Mouse (Mus musculus) G1E (cell line): ENCODE data around the gene Sesn2. TPM values are rescaled to one million over a fixed set of nuclear protein-coding genes. Genes with fewer than 3 reads are reported as not detected.

ENCODE experiments used
- ATAC-seq: 2 replicates; pipeline ENCODE4 v1.8.0; 2016; ENCODE audit warnings: mild to moderate bottlenecking; ENCODE audit not compliant: insufficient number of reproducible peaks, poor library complexity, low FRiP score, severe bottlenecking; ENCODE audit errors: extremely low read depth
- DNase-seq: peaks from one replicate; pipeline ENCODE4 v3.0.0; 2012; ENCODE audit warnings: low spot score
- H3K27me3 ChIP-seq: 2 replicates; pipeline ENCODE4 v1.6.1; 2012; ENCODE audit warnings: mild to moderate bottlenecking, low read length, inconsistent platforms; ENCODE audit not compliant: insufficient read depth
- H3K36me3 ChIP-seq: replicated peaks from 2 replicates; pipeline ENCODE3; 2012; ENCODE audit warnings: mild to moderate bottlenecking, inconsistent platforms
- H3K4me1 ChIP-seq: 2 replicates; pipeline ENCODE4 v1.6.1; 2012; ENCODE audit warnings: low read depth, low read length, inconsistent platforms, mixed read lengths; ENCODE audit not compliant: insufficient read depth
- H3K4me3 ChIP-seq: 2 replicates; pipeline ENCODE4 v1.5.1; 2012; ENCODE audit warnings: low read depth, mild to moderate bottlenecking, inconsistent platforms, low read length, moderate library complexity, mixed read lengths
- H3K9me3 ChIP-seq: replicated peaks from 2 replicates; pipeline ENCODE4 v1.6.1; 2012; ENCODE audit warnings: inconsistent platforms
- CTCF ChIP-seq: IDR thresholded peaks from 2 replicates; pipeline ENCODE4 v1.5.1; 2012; ENCODE audit warnings: low read depth, low read length, inconsistent platforms, mixed read lengths
- GATA1 ChIP-seq: IDR thresholded peaks from 2 replicates; pipeline ENCODE4 v1.6.1; 2012; ENCODE audit warnings: borderline replicate concordance, low read length, inconsistent platforms, mixed read lengths
- GATA2 ChIP-seq: IDR thresholded peaks from 2 replicates; pipeline ENCODE4 v1.6.1; 2012; ENCODE audit warnings: low read depth, low read length, inconsistent platforms, borderline replicate concordance
- POLR2AphosphoS5 ChIP-seq: IDR thresholded peaks from 2 replicates; pipeline ENCODE4 v1.6.1; 2012; ENCODE audit warnings: low read depth, low read length, inconsistent platforms; ENCODE audit not compliant: insufficient replicate concordance
- TAL1 ChIP-seq: conservative IDR thresholded peaks from 2 replicates; pipeline ENCODE4 v1.6.1; 2012; ENCODE audit warnings: low read depth, low read length, inconsistent platforms, mixed read lengths
- polyA plus RNA-seq: library from polyadenylated mRNA; stranded (reverse); fragments of >175 nt; gene quantifications from 2 replicates; pipeline ENCODE4 v1.2.3, GENCODE M21; 2012
- total RNA-seq, 2 experiments: library from RNA; stranded (forward) in 1 of 2; stranded (reverse) in 1 of 2; fragments of 200-1000 nt in 1 of 2; fragments of >200 nt in 1 of 2; fragmentation: Nextera tagmentation in 1 of 2; gene quantifications; 2 replicates each; pipeline ENCODE4 v1.2.3; 2014 to 2017

Sesn2 gene
- total and polyA plus RNA-seq, 3 experiments: 7.5 to 51.8 (median 41.0) TPM

DNA sequence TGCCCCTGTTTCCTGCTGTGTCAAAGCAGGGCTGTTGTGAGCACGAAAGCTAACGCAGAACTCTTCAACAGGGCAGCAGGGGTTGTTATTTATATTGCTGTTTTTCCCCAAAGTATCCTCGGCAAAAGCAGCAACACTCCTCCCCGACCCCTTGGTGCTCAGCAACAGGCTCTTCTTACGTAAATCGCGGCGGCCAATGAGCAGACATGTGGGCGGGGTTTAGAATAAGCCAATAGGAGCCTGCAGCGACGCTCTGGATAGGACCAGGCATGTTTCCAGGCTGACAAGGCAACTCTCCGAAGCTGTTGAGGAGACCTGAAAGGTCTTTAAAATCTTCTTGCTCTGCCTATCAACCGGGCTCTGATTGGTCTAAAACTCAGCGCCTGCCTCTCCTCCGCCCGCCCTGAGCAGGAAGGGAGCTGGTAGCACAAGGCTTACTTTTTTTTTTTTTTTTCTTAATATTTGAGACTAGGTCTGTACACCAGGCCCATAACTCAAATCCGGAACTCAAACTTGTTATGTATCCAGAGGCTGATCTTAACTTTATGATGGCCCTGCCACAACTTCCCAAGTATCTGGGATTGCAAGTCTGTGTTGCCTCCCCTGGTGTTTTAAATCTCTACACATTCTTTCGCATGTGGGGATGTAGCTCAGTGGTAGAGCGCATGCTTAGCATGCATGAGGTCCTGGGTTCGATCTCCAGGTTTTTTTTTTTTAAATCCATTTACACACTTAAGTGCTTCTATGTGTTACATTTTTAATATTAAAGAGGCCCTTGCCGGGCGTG, 5.3 kb upstream of the Sesn2 start:
- DNase-seq: peak; percentile 84
- H3K27me3 ChIP-seq: no peaks in the 10 kb centered on the region
- no peak for TF ChIP-seq GATA2
- no peak for TF ChIP-seq CTCF
- TF ChIP-seq POLR2AphosphoS5: no peak
- no peak for TF ChIP-seq GATA1
- no peak for TF ChIP-seq TAL1
- peak; percentile 88 for ATAC-seq
- H3K36me3 ChIP-seq: no peaks in the 10 kb centered on the region
- H3K9me3 ChIP-seq: no peaks in the 10 kb centered on the region
- H3K4me1 ChIP-seq: peaks cover 48% of the 10 kb centered on the region
- peak overlapping the region; percentile 68 for H3K4me3 ChIP-seq

DNA sequence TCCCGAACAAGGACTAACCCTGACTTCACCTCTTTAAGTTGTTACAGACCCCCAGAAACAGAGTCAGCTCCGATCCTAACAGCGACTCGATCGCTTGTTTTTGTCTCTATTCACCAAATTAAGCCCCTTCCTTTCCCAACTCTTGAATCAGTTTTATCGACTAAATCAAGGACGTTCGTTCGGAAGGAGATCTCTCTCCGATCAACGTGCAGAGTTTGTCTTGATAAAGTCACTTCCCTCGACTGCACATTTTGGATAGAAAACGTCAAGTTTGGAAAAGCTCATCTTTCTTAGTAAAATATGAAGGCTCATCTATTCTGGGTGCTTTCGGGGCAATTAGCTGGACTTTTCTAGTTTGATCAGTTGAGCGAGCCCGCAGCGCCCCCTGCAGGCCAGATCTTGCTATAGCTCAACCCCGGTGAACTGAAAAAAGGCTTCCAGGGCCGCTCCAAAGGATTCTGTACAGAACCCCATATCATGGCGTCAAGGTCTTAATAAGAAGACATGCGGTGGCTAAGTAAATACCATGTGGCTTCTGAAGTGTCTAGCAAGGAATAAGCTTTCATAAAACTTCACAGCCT, 4.3 kb upstream of the Sesn2 start:
- no peaks in the 10 kb centered on the region for H3K36me3 ChIP-seq
- H3K4me3 ChIP-seq: peak overlapping the region; percentile 68; the same call in 1 of the 2 replicates
- DNase-seq (no peak), ATAC-seq (no peak)
- no peaks in the 10 kb centered on the region for H3K9me3 ChIP-seq
- no peaks in the 10 kb centered on the region for H3K27me3 ChIP-seq
- H3K4me1 ChIP-seq: peaks cover 52% of the 10 kb centered on the region
- peak; percentile 54; the same call in 1 of the 2 replicates for TF ChIP-seq CTCF
- no peak for TF ChIP-seq GATA2
- TF ChIP-seq POLR2AphosphoS5: no peak

DNA sequence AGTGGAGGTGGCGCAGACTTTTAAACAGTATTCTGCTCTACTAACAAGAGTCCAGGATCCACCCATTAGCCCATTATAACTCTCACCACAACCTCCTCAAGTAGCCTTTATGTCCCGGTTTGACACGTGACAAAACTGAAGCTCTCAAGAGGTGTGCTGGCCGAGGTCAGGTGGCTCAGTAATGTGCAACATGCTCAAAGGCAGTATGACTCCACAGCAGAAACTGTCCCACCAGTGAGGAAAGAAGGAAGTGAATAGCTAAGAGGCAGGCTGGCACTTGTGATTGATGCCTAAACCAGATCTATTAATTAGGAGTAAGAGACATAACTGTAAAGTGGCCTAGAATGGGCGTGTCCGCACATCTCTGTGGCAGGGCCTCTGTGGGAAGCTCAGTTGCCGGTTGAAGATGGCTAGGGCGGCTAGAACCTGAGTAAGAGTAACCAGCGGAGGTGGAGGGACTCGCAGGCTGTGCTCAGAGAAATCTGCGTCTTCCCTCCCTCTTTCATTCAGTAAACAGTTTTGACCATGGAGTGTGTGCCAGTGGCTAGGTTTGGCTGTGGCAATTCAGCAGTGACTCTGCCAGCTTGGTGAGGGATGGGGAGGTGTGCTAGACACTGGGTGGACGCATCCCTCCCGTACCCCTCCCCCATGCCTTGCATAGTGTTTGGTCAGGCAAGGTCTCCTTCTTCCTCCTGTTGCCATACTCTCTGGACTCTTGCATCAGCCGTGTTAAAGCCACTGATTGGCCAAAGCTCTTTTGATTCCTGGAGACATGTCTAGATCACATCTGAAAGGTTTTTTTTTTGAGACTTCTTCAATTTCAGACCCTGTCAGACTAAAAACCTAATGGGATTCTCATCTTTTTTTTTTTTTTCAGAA, 3.3 kb upstream of the Sesn2 start:
- Histone ChIP-seq H3K4me1 (peaks cover 61% of the 10 kb centered on the region), H3K27me3 (no peaks in the 10 kb centered on the region), H3K4me3 (peak overlapping the region; percentile 67), H3K9me3 (no peaks in the 10 kb centered on the region), H3K36me3 (no peaks in the 10 kb centered on the region)
- DNase-seq: no peak
- peak; percentile 6; the same call in 1 of the 2 replicates for ATAC-seq
- no peak for TF ChIP-seq CTCF

DNA sequence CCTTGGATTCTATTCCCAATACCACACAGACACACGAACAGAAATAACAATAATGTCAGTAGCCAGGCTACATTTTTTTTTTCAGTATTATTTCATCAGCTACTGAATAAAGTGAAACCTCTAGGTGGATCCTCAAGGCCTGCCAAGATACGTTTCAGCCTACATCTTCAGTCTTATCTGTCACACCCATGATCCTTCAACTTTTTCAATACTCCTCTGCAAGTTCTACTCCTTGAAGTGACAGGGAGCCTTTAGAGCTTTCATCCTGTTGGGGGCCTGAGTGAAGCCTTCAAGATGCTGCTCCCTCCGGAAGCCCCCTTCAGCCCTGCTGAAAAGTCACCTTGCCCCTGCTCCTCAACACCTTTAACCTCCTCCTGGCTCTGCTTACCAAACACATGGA, 1.8 kb upstream of the Sesn2 start:
- no peak overlapping the region; the same call in 1 of the 2 replicates for H3K4me3 ChIP-seq
- no peaks in the 10 kb centered on the region for H3K9me3 ChIP-seq
- TF ChIP-seq CTCF: no peak
- no peak for TF ChIP-seq GATA2
- TF ChIP-seq POLR2AphosphoS5: no peak
- no peak for TF ChIP-seq GATA1
- no peak for TF ChIP-seq TAL1
- DNase-seq: no peak
- H3K27me3 ChIP-seq: no peaks in the 10 kb centered on the region
- peaks cover 72% of the 10 kb centered on the region for H3K4me1 ChIP-seq
- ATAC-seq: no peak
- peaks cover 10% of the 10 kb centered on the region for H3K36me3 ChIP-seq

DNA sequence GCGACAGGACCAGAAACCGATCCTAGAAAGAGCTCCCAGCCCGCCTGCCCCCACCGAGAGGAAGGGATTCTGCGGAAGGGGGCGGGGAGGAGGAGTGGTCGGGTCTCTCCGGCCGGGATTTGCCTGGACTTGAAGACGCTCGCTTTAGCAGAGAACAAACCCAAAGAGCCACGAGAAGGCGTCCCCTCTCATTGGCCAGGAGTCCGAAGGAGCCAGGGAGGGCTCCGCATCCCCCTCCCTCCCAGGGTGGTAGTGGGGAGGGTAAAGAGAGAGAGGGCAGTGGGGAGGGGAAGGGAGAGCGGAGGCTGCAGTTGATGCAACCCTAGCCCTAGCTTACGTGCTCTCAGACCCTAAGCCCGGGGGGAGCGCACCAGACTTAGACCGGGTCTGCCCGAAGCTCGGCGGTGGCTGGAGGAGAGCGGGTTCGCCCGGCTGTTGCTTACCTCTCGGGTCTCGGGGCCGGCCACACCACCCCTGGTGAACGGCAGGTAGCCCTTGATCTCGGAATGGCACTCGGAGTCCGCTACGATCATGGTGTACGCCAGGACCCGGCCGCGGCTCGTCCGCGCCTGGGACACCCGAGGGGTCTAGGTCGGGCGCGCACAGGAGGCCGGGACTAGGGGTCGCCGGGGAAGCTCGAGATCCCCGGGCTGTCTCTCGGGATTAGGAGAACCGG, 542 bp downstream of the Sesn2 start:
- H3K27me3 ChIP-seq: no peaks in the 10 kb centered on the region
- TF ChIP-seq CTCF (no peak), POLR2AphosphoS5 (no peak), GATA2 (no peak), TAL1 (no peak), GATA1 (no peak)
- peaks cover 89% of the 10 kb centered on the region for H3K4me1 ChIP-seq
- H3K4me3 ChIP-seq: peak overlapping the region; percentile 93
- peak; percentile 55 for DNase-seq
- H3K9me3 ChIP-seq: no peaks in the 10 kb centered on the region
- H3K36me3 ChIP-seq: peaks cover 27% of the 10 kb centered on the region
- peak; percentile 31 for ATAC-seq

DNA sequence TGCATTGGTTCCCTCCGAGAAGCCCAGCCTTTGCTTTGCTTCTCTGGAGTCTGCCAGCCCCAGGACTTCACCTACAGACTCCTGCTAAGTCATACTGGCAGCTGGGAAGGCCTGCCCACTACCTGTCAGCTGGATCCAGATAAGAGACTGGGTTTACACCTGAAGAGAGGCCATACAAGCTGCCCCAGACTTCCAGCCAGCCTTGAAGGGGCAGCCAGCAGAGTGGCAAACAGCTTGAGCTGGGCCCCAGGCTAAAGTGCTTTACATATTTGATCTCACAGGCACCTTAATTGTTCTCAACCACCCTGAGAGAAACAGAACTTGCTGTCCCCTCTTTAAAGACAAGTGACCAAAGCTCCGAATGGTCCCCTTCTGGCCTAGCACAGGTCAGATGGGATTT, 3.1 kb downstream of the Sesn2 start:
- Histone ChIP-seq H3K4me3 (peak overlapping the region; percentile 56; the same call in 1 of the 2 replicates), H3K27me3 (no peaks in the 10 kb centered on the region), H3K36me3 (peaks cover 46% of the 10 kb centered on the region), H3K9me3 (no peaks in the 10 kb centered on the region), H3K4me1 (peaks cover 91% of the 10 kb centered on the region)
- DNase-seq (no peak), ATAC-seq (no peak)
- no peak for TF ChIP-seq CTCF
- no peak for TF ChIP-seq GATA2
- TF ChIP-seq POLR2AphosphoS5: no peak
- no peak for TF ChIP-seq TAL1
- no peak for TF ChIP-seq GATA1
